Mouse (Mus musculus): ENCODE data around the gene Agpat4.

Gene Agpat4

GRCm38 (mm10) chr17:12118926-12119641, 580 bp downstream of the Agpat4 start:
- CTCF ChIA-PET, result interaction anchor here in 2 of 4 experiments (0.7 to 1.5 kb wide), 3 partner anchors 13 to 182 kb away, joined by 3 to 4 read pairs (median 3); no protein-coding TSS in a partner anchor
- POLR2A ChIA-PET, result interaction anchor here (0.5 to 7.7 kb wide), 75 partner anchors 8 to 1866 kb away, joined by 3 to 178 read pairs (median 5); partner anchors contain the start of gene Acat2 (in 1 of the 4)

DNA sequence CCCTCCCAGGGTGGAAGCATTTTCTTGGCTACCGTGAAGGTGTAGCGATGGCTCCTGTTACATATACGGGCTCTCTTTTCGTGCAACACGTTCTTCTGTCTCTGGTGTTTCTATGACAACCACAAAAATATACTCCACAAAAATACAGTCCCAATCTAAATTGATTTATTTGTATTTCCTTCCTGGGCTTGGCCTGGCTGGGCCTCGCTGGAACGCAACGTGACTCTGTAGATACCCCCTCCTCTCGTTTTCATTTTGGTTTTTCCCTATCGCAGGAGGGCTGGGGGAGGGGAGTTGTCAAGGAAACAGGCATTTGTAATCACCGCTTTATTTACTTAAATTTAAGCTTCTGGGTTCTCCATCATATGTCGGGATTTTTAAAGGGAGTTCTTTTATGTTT, 1.2 kb downstream of the Agpat4 start:
- CTCF ChIA-PET, result interaction anchor here in 1 of 4 experiments (0.7 kb wide), 1 partner anchor 181 kb away, joined by 3 read pairs; no protein-coding TSS in a partner anchor

DNA sequence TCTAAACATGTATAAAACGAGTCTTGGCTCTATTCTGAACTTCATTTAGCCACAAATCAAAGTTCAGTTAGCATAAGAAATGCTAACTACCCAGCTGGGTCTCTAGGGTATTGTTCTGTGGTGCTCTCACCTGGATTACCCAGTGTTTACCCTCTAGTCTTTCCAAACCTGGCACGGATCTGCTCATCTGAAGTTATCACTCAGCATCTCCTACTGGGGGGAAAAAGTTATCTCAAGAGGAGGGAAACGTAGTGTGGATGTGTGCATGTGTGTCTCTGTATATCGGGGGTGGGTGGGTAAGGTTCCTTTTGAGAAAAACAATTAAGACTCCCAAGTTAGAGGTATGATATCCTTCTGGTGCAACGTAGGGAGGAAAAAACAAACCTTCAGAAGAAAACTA, 1.8 kb downstream of the Agpat4 start:
- POLR2A ChIA-PET, result interaction anchor here in 2 of 4 experiments (0.9 to 7.7 kb wide), 13 partner anchors 10 to 85 kb away, joined by 3 to 178 read pairs (median 20); no protein-coding TSS in a partner anchor
- CTCF ChIA-PET, result no interaction called here

More for the DNA sequence above, 1.2 kb downstream of the Agpat4 start:
- POLR2A ChIA-PET, result interaction anchor here in 3 of 4 experiments (0.9 to 7.7 kb wide), 34 partner anchors 9 to 162 kb away, joined by 3 to 178 read pairs (median 8); no protein-coding TSS in a partner anchor

- POLR2A ChIA-PET, result interaction anchor here in 2 of 4 experiments (0.8 to 7.7 kb wide), 9 partner anchors 8 to 85 kb away, joined by 3 to 178 read pairs (median 30); no protein-coding TSS in a partner anchor
- CTCF ChIA-PET, result interaction anchor here in 1 of 4 experiments (0.6 kb wide), 1 partner anchor 142 kb away, joined by 3 read pairs; no protein-coding TSS in a partner anchor
These were observed 2.8 kb downstream of the Agpat4 start for GRCm38 (mm10) chr17:12121226-12121794.

DNA sequence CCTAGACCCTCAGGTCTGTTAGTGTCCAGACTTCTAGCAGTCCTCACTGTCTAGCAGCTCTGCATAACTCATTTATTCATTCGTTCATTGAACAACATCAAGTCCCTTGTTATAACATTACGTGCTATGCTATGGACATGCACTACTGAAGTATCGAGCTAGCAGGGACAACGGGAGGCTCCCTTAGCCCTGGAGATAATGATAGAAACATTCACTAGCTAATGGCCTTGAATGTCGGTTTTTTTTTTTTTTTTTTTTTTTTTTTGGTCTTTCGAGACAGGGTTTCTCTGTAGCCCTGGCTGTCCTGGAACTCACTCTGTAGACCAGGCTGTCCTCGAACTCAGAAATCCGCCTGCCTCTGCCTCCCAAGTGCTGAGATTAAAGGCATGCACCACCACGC, 3.8 kb downstream of the Agpat4 start:
- ChIA-PET CTCF (interaction anchor here in 1 of 4 experiments (0.6 kb wide), 1 partner anchor 544 kb away, joined by 8 read pairs; no protein-coding TSS in a partner anchor), POLR2A (interaction anchor here in 2 of 4 experiments (0.7 to 7.2 kb wide), 4 partner anchors 8 to 41 kb away, joined by 3 to 178 read pairs (median 20); no protein-coding TSS in a partner anchor)

GRCm38 (mm10) chr17:12123168-12123567, 4.7 kb downstream of the Agpat4 start:
- ChIA-PET CTCF (no interaction called here), POLR2A (interaction anchor here in 2 of 4 experiments (0.8 to 7.2 kb wide), 3 partner anchors 17 to 177 kb away, joined by 3 to 178 read pairs (median 3); no protein-coding TSS in a partner anchor)

DNA sequence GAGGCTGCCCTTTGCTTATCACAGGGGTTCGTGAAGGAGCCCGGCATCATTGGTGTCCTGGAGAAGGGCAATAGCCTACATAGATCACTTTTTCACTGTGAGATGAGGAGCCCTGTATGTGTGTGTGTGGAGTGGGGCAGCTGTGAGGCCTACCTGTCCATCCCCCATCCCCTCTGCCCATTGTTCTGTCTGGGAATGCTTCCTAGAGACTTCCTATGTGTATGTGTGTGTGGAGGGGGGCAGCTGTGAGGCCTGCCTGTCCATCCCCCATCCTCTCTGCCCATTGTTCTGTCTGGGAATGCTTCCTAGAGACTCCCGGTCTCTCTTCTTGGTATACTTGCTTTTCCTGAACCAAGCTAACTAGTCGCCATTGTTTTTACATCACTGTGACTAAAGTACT, 8.6 kb downstream of the Agpat4 start:
- ChIA-PET CTCF (no interaction called here), POLR2A (interaction anchor here in 2 of 4 experiments (0.8 to 2.1 kb wide), 4 partner anchors 8 to 106 kb away, joined by 3 to 4 read pairs (median 4); partner anchors contain the start of gene Agpat4 (in 1 of the 2))

DNA sequence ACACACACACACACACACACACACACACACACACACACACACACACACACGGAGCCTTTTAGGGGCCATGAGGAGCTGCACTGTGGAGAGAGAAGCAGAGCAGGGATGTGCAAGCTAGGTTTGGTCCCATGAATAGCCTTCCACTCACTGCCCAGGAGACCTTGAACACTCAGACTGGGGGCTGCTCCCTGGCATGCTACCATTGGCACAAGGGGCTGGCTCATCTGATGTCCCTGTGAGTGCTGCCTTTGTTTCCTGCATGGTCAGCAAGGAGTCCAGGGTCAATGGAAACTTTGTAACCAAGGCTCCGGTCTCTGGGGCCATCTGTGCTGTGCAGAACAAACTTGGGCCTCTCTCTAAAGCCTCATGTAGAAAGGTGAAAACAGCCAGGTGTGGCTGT, 10.5 kb downstream of the Agpat4 start:
- POLR2A ChIA-PET, result interaction anchor here in 2 of 4 experiments (0.6 to 3.9 kb wide), 4 partner anchors 8 to 23 kb away, joined by 3 to 36 read pairs (median 4); partner anchors contain the start of gene Agpat4 (in 1 of the 2)

GRCm38 (mm10) chr17:12131171-12131570, 12.7 kb downstream of the Agpat4 start:
- POLR2A ChIA-PET, result interaction anchor here in 2 of 4 experiments (0.6 to 3.9 kb wide), 3 partner anchors 11 to 24 kb away, joined by 3 to 36 read pairs (median 3); partner anchors contain the start of gene Agpat4 (in 1 of the 2)
- CTCF ChIA-PET, result no interaction called here

More for the DNA sequence above, 10.5 kb downstream of the Agpat4 start:
- CTCF ChIA-PET, result interaction anchor here in 1 of 4 experiments (0.7 kb wide), 1 partner anchor 78 kb away, joined by 11 read pairs; no protein-coding TSS in a partner anchor

DNA sequence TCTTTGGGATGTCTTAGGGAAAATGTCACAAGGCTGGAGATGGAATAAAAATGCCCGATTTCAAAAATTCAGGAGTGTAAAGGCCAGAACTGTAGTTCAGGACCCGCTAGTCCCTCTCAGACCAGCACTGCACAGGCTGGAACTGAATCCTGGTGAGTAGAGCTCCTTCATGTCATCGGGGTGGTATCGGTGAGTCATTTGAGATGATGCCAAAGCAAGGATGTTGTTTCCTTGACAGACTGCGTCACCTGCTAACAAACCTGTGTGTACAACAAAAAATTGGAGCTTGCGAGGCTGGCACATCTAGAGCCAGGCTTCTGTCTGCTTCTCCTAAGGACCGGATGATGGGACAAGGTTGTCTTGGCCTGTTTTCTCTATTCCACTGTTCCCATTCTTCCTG, 13.1 kb downstream of the Agpat4 start:
- POLR2A ChIA-PET, result interaction anchor here in 1 of 4 experiments (3.9 kb wide), 1 partner anchor 12 kb away, joined by 36 read pairs; the partner anchor contains the start of gene Agpat4
- CTCF ChIA-PET, result no interaction called here

DNA sequence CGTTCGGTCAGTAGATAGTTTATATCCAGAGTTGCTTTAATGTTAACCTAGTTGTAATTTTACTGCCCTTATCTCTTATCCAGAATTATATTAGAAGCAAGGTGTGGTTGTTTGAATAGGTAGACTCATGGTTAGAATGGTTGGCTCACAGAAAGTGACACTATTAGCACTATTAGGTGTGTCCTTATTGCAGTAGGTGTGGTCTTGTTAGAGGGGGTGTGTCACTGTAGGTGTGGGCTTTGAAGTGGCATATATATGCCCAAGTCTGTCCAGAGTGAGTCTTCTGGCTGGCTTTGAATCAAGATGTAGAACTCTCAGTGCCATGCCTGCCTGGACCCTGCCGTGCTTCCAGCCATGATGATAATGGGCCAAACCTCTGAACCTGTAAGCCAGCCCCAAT, 14.4 kb downstream of the Agpat4 start:
- CTCF ChIA-PET, result no interaction called here
- POLR2A ChIA-PET, result interaction anchor here in 1 of 4 experiments (1.1 kb wide), 1 partner anchor 15 kb away, joined by 3 read pairs; no protein-coding TSS in a partner anchor

GRCm38 (mm10) chr17:12133985-12134384, 15.5 kb downstream of the Agpat4 start:
- ChIA-PET POLR2A (interaction anchor here in 1 of 4 experiments (1.4 kb wide), 1 partner anchor 23 kb away, joined by 3 read pairs; no protein-coding TSS in a partner anchor), CTCF (no interaction called here)

DNA sequence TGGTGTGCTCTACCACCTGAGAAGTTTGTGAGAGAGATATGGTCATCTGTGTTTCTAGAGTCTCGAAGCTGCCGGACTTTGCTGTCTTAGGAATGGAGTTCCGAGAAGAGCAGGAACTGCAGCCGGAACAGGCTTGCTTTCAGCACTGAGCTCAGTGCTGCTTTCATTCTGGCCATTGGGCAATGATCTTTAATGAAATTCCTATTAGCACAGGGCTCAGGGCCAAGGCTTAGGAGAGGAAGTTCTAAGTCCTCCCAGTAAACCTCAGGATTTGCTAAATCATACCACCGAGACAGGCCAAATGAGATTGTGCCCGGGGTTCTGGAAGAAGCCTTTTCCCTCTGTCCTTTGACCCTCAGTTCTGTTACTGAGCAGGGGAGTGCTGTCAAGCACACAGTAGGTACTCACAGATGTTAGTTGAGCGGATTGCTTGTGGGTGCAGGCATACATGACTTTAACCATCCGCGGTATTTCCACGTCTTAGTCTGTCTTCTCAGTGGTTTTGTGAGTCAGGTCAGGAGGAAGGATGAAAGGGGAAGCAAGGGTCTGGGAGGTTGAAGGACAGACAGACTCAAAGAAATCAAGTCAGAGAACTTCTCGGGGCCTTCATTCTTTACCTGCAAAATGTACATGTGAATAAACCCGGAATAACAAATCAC, 16.6 kb downstream of the Agpat4 start:
- POLR2A ChIA-PET, result interaction anchor here in 2 of 4 experiments (0.6 to 1.4 kb wide), 4 partner anchors 14 to 21 kb away, joined by 3 to 5 read pairs (median 3); partner anchors contain the start of gene Agpat4 (in 2 of the 2)

GRCm38 (mm10) chr17:12138355-12138754, 19.9 kb downstream of the Agpat4 start:
- POLR2A ChIA-PET, result interaction anchor here in 2 of 4 experiments (0.8 to 3.1 kb wide), 5 partner anchors 20 to 33 kb away, joined by 3 to 16 read pairs (median 4); partner anchors contain the start of gene Agpat4 (in 2 of the 2)
- CTCF ChIA-PET, result interaction anchor here in 1 of 4 experiments (0.6 kb wide), 1 partner anchor 13 kb away, joined by 5 read pairs; no protein-coding TSS in a partner anchor

More for the DNA sequence above, 16.6 kb downstream of the Agpat4 start:
- CTCF ChIA-PET, result no interaction called here

DNA sequence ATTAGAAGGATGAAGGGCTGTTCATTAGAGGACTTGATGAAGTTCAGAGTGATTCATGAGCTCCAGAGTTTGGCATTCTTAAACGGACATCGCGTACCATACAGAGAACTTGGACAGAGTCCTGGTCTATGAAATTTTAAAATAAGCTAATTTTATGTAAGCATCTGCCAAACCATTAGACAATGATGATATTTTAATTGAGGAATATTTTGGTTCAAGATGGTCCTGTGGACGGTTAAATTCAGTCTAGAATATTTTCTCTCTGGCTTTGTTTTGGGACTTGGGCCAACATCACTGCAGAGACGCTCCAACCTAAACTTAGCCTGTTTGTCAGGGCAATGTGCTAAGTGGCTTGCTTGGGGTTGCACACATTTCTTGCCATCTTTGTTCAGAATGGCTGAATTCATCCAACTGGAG, 25.5 kb downstream of the Agpat4 start:
- CTCF ChIA-PET, result no interaction called here
- POLR2A ChIA-PET, result interaction anchor here in 2 of 4 experiments (0.6 to 3.0 kb wide), 7 partner anchors 9 to 434 kb away, joined by 3 to 12 read pairs (median 6); partner anchors contain the start of gene Agpat4 (in 1 of the 2)

GRCm38 (mm10) chr17:12146132-12146681, 27.7 kb downstream of the Agpat4 start:
- POLR2A ChIA-PET, result interaction anchor here in 2 of 4 experiments (0.7 to 1.7 kb wide), 3 partner anchors 10 to 36 kb away, joined by 3 to 8 read pairs (median 6); partner anchors contain the start of gene Agpat4 (in 1 of the 2)

DNA sequence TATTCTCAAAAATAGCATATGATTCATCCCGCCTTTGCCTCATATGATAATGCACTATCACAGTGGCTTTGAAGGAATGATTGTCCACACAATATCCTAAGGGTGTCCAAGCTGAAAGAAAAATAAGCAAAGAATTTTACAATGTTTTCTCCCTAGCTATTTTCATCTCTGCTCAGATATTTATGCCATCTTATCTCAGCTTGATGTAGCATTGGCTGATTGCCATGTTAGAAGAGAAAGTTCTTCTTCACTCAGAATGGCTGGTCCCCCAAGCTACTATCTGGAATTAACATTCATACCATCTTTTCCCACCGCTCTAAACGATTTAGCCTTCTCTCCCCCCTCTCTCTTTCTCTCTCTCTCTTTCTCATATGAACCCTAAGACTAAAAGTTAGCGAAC, 29.3 kb downstream of the Agpat4 start:
- ChIA-PET POLR2A (interaction anchor here in 2 of 4 experiments (0.7 to 2.5 kb wide), 11 partner anchors 9 to 48 kb away, joined by 3 to 9 read pairs (median 3); no protein-coding TSS in a partner anchor), CTCF (no interaction called here)

More at GRCm38 (mm10) chr17:12146132-12146681, 27.7 kb downstream of the Agpat4 start:
- CTCF ChIA-PET, result no interaction called here
